Mouse (Mus musculus) left cerebral cortex, adult 2 months (tissue): Measurements from ENCODE around the gene Map2k2. TPM values are rescaled to one million over a fixed set of nuclear protein-coding genes. Genes with fewer than 3 reads are reported as not detected.

Experiments
- DNase-seq, 2 experiments: peaks; one replicate each; pipeline ENCODE4 v3.0.0; 2021 to 2022; ENCODE audit warnings: low spot score in 2 of 2, mixed read lengths in 1 of 2; ENCODE audit errors: extremely low spot score in 1 of 2
- H3K27ac ChIP-seq: fragments of 200-600 bp; 2 replicates; pipeline ENCODE4 v1.8.1; 2022
- H3K4me3 ChIP-seq: fragments of 200-600 bp; 2 replicates; pipeline ENCODE4 v1.8.1; 2022
- CTCF ChIP-seq: fragments of 200-600 bp; IDR thresholded peaks from 2 replicates; pipeline ENCODE4 v1.8.1; 2022; ENCODE audit warnings: antibody characterized with exemption, mild to moderate bottlenecking, moderate library complexity
- intact Hi-C: fragments of 180-260 bp; cut with DNase I; formaldehyde crosslinking; loops from one replicate; pipeline ENCODE4 v1.15.1; 2025
- total RNA-seq, 2 experiments: library from RNA; stranded (reverse); gene quantifications; 2 replicates each; pipeline ENCODE4 v1.2.3; 2021

Gene Map2k2
- total RNA-seq, 2 experiments from 2014 or later, result 136 to 150 TPM

DNA sequence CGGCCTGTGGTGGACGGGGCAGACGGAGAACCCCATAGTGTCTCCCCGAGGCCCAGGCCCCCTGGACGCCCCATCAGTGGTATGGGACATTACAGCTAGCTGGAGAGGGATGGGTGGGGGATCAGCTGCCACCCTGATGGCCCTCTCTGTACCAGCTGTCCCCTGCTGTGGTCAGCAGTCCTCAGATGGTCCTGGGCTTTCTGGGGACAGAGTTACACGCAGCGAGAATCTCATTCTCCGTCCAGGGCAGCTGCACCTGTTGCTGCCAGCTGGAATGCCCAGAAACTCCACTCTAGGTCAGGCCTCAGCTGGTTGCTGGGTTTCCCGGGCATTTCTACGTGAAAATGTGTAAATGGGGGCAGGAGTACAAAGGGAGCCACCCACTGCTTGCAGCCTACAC lies 13.9 kb downstream of the Map2k2 start:
- intact Hi-C loops, result no loop called here
- H3K4me3 ChIP-seq, result no peak overlapping the region
- no peak overlapping the region for H3K27ac ChIP-seq
- DNase-seq, result no peak
- no peak for TF ChIP-seq CTCF

DNA sequence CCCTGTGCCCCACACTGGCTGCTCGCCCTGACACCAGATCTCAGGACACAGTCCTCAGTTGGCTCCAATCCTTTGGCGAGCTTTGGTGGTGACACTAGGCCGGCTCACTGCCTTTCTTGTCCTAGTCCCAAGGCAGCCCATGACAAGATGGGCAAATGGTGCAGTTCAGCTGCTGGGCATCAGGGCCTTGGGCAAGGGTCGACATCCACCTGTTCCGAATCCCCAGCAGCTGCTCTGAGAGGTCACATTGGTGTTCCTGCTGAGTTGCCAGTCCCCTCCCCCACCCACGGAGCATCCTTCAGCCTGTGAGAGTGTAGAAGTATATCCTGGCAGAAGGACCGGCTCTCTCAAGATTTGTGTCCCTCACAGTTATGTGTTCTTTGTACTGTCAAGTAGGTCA lies 14.9 kb downstream of the Map2k2 start:
- intact Hi-C loops, result no loop called here
- TF ChIP-seq CTCF, result no peak
- no peak overlapping the region for H3K4me3 ChIP-seq
- DNase-seq, result no peak
- no peak overlapping the region for H3K27ac ChIP-seq

DNA sequence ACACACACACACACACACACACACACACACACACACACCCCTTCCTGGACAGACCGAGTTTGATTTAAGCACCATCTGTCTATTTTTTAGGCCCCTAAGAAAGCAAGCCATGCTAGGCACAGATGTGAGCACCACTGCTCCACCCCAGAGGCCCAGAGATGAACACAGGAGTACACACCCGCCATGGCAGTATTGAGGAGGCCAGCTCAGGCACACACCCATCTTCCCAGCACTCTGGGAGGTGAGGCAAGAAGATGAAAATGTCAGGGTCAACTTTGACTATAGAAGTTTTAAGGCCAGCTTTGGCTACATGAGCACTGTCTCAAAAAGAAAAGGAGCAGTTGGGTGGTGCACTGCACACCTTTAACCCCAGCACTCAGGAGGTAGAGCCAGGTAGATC lies 17.2 kb downstream of the Map2k2 start:
- DNase-seq, result no peak
- intact Hi-C loops, result no loop called here
- peak overlapping the region; percentile 64; the same call in 1 of the 2 replicates for H3K27ac ChIP-seq
- no peak for TF ChIP-seq CTCF
- H3K4me3 ChIP-seq, result no peak overlapping the region

DNA sequence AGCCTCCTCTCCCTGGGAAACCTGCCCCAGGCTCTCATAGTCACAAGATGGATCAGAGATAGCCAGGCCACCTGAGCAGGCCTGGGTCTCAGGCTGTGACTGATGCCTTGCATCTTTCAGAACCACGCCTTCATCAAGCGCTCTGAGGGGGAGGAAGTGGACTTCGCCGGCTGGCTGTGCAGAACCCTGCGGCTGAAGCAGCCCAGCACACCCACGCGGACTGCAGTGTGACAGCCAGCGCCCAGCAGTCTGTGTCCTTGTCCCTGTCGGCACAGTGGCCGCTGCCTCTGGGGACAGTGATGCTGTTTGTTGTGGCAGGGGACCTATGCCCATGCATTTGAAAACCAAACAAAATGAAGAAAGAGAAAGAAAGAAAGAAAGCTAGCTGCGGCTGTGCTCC lies 17.8 kb downstream of the Map2k2 start:
- no peak for TF ChIP-seq CTCF
- peak in 1 of 2 experiments; percentile 59 for DNase-seq
- intact Hi-C loops, result no loop called here
- Histone ChIP-seq H3K4me3 (no peak overlapping the region), H3K27ac (peak overlapping the region; percentile 64)

DNA sequence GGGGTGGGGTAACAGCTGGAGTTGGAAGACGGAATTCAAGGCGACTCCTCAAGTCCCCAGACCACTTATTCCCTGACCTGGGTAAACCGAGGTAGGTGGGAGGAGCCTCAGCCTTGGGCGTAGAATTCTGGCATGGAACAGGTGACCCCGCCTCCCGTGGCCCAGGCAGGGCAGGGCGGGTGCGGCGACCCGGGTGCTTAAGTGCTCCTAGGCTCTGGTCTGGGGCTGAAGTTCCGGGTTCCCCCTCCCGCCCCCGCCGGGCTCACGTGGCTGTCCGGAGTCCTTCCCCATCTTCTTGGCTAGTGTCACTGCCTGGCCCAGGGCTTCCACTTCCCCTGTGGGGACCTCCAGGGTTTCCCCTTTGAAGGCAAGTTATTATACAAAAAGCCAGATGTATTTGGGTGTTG lies 28.5 kb downstream of the Map2k2 start:
- Histone ChIP-seq H3K4me3 (no peak overlapping the region; the same call in 1 of the 2 replicates), H3K27ac (peak overlapping the region; percentile 40)
- TF ChIP-seq CTCF, result no peak
- peak in 1 of 2 experiments; percentile 63 for DNase-seq
- intact Hi-C loops, result no loop called here

DNA sequence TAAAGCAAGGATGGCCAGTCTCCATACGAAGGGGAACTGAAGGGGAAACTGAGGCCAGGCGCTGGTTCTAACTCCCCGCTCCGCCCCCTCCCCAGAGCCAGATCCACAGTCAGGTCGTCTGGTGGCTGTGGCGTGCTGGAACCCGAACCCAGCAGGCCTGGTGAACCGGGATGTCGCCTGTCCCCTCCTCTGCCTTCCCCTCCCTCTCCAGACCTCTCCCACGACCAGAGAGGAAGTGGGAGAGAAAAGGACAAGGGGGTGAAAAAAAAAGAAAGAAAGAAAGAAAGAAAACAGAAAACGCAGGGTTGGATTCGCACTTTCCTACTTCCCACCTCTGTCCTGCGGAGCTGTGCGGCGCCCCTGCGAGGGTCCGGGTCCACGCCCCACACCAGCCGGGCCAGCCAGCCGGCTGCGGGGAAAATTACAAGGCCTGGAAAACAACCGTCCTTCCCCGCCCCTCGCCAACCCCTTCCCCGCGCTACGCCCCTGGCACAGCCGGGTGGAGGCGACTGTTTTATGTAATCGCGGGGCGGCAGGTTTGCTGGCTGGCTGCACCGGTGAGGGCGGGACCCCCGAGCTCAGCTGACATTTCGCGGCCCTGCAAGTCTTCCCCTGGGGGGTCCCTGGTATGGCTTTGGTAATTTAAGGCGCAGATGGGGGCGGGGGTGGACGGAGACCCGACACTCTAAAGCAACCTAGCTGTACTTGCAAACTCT lies 29.4 kb downstream of the Map2k2 start, which contains the start of gene Zbtb7a:
Zbtb7a (plus strand) TSS at position 255 of the 716 bp plus-strand sequence.
- no peak for TF ChIP-seq CTCF
- DNase-seq, result peak; percentile 64 to 68
- intact Hi-C loops, result no loop called here
- Histone ChIP-seq H3K27ac (peak within 1 kb of the TSS; percentile 96), H3K4me3 (peak within 1 kb of the TSS; percentile 61)

DNA sequence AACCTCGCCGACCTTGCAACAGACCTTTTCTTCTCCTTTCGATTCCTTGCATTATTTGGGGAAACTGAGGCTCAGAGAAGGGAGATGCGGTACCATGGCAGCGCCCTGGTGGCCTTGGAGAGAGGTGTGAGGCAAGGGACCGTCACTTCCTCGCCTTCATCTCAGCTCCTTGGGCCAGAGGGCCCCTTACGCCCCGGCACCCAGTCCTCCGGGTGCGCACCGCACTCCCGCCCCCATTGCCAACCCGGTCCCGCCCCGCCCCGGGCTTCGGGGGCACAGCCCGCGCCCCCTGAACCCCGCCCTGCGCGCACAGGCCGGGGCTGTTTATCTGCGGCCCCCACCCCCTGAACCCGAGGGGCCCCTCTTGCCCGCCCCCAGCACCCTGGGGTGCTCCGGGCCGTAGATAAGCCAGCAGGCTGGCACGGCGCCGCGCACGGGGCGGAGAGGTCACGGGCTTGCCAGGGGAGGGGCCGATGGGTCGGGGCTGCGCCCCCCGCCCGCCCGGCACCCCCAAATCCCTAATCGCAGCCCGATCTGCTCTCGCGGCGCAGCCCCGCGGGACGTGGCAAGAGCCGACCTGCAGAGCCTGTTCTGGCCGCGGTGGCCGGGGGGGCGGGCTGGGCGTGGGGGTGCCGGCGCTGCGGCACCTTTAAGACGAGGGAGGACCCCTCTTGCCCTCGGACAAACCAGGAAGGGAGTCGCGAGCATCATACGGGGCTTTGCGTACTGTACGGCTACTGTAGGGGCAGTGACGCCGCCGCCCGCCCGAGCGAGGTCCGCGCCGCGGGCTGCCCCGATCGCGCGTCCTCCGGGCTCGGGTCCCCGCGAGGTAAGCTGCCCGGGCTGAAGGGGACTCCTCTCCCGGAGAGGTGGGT lies 30.4 kb downstream of the Map2k2 start:
- intact Hi-C loops, result loop anchor here (2.0 kb wide), 1 partner anchor 33 kb away; no protein-coding TSS in a partner anchor
- TF ChIP-seq CTCF, result no peak; the same call in 1 of the 2 replicates
- peak overlapping the region; percentile 96 for H3K27ac ChIP-seq
- peak; percentile 66 to 70 for DNase-seq
- peak overlapping the region; percentile 61 for H3K4me3 ChIP-seq

DNA sequence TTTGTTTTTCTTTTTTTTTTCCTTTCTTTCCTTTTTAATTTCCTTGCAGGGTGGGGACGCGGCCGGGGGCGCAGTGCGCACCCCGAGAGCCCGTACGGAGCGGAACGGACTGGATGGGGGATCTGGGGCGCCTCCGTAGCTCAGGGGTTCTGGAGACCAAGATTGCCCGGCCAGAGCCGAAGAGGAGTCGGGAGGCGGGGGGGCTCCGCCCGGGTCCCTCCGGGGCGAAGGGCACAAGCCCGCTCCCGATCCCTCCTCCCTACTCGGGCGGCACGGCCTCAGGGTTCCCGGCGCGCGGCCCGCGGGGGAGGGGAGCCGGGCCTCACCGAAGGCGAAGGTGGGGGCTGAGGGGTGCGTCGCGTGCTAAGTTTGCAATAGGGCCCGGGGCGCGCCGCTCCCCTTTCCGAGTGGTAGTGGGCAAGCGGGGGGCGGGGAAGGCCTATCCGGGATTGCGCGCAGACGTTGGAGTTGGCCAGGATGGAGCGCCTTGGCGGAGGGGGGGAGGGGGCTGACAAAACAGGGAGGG lies 31.1 kb downstream of the Map2k2 start:
- Histone ChIP-seq H3K4me3 (peak overlapping the region; percentile 61), H3K27ac (peak overlapping the region; percentile 96)
- peak; percentile 72 to 84 for DNase-seq
- intact Hi-C loops, result loop anchor here (2.0 kb wide), 1 partner anchor 32 kb away; no protein-coding TSS in a partner anchor
- no peak for TF ChIP-seq CTCF

DNA sequence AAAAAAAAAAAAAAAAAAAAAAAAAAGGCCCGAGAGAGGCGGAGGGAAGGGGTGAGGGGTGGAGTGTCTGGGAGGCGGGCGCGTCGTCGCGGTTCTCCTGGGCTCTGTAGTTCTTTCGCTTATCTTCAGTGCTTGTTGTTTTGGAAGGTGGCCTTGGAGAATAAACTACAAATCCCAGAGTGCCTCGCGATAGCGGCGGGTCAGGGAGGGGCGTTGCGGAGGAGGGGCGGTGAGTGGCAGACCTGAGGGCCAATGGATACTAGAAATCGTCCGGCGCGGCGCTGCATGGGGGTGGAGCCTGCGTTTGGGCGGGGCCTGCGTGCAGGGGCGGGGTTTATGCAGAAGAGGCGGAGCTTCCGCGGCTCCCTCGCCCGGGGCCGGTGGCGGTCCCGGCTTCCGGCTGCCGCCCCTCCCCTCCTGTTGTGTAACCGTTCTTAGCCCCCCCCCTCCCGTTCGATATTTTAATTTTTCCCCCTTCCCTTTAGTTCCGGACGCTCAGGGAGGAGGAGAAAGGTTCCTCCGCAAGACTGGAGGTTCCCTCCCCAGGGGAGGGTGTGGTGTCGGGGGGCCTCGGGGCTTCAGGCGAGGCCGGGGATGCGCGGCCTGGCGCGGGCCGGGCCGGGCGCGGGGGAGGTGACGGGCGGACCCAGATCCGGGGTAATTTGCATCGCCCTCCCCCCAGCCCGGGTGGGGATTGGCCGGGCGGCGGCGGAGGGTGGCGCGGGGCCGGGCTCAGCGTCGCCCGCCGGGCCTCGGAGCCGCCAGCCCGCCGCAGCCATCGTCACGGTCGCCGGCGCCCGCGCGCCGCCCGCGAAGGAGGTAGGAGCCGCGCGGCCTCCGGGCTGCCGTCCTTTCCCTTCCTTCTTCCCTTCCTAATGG lies 31.8 kb downstream of the Map2k2 start:
- DNase-seq, result peak; percentile 99 to 100
- no peak for TF ChIP-seq CTCF
- intact Hi-C loops, result loop anchor here (2.0 kb wide), 1 partner anchor 31 kb away; no protein-coding TSS in a partner anchor
- peak overlapping the region; percentile 98 for H3K27ac ChIP-seq
- H3K4me3 ChIP-seq, result peak overlapping the region; percentile 83

DNA sequence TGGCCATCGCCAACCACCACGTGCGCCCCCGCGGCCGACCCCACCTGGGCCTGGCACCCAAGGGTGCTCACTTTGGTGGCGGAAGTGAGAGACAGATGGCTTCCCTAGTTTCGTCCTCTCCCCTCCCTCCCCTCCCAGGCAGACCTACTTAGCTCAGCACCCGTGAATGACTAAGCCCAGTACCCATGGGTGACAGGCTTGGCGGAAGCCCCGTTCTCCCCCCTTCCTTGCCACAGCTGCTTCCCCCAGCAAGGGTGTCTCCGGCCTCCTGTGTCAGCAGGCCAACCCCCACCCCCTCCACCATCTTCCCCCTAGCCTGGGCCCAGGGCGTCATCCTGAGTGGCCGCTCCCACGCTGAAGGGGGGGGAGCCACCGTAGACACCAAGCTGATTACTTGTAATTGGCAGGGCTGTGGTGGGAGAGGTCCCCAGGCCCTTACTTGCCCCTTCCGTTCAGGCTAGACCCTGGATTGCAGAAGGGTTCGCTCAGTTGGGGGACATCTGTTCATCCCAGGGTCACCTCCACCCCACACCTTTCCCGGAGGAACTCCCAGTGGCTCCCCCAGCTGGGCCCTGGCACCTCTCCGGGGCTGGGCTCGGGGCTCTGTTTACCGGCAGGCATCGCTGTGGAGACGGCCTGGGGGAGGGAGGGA lies 32.5 kb downstream of the Map2k2 start:
- peak; percentile 49 to 51 for DNase-seq
- intact Hi-C loops, result no loop called here
- peak overlapping the region; percentile 98 for H3K27ac ChIP-seq
- peak overlapping the region; percentile 83 for H3K4me3 ChIP-seq
- no peak for TF ChIP-seq CTCF
